Mouse (Mus musculus) limb, embryonic 15.5 days (tissue): Measurements from ENCODE around the gene Trmt44. TPM values are rescaled to one million over a fixed set of nuclear protein-coding genes. Genes with fewer than 3 reads are reported as not detected.

Source experiments
- ATAC-seq: fragments of 200-750 bp; cut with Nextera tagmentation; 2 replicates; pipeline ENCODE4 v1.8.0; 2017; ENCODE audit warnings: low read depth, moderate TSS enrichment; ENCODE audit not compliant: insufficient number of reproducible peaks, low FRiP score, low TSS enrichment
- H3K27ac ChIP-seq: fragments of 300-500 bp; sonication (generic); 2 replicates; pipeline ENCODE4 v1.5.1; 2015; ENCODE audit warnings: moderate library complexity, mild to moderate bottlenecking, inconsistent platforms
- H3K27me3 ChIP-seq: fragments of 300-500 bp; sonication (generic); 2 replicates; pipeline ENCODE4 v1.6.1; 2015; ENCODE audit warnings: inconsistent platforms
- H3K36me3 ChIP-seq: fragments of 300-500 bp; sonication (generic); 2 replicates; pipeline ENCODE4 v1.6.1; 2015; ENCODE audit warnings: inconsistent platforms
- H3K4me1 ChIP-seq: fragments of 300-500 bp; sonication (generic); 2 replicates; pipeline ENCODE4 v1.6.1; 2015; ENCODE audit warnings: inconsistent platforms
- H3K4me2 ChIP-seq: fragments of 300-500 bp; sonication (generic); 2 replicates; pipeline ENCODE4 v1.6.1; 2015; ENCODE audit warnings: mild to moderate bottlenecking, inconsistent platforms
- H3K4me3 ChIP-seq: fragments of 300-500 bp; sonication (generic); 2 replicates; pipeline ENCODE4 v1.5.1; 2015; ENCODE audit warnings: mild to moderate bottlenecking, inconsistent platforms
- H3K9ac ChIP-seq: fragments of 300-500 bp; sonication (generic); 2 replicates; pipeline ENCODE4 v1.6.1; 2015; ENCODE audit warnings: inconsistent platforms
- H3K9me3 ChIP-seq: fragments of 300-500 bp; sonication (generic); 2 replicates; pipeline ENCODE4 v1.6.1; 2016; ENCODE audit warnings: inconsistent platforms
- WGBS: fragments of 180-500 bp; shearing (Covaris S2); methylation state at CpG from one replicate; pipeline ENCODE4 v1.1.7; 2015; 5-methylcytosine and 5-hydroxymethylcytosine counted together
- polyA plus RNA-seq: library from polyadenylated mRNA; unstranded; fragments of >200 nt; fragmentation: Nextera tagmentation; extraction: Ambion mirVana; gene quantifications from 2 replicates; pipeline ENCODE4 v1.2.1, GENCODE M21; 2015

Trmt44 gene
- polyA plus RNA-seq, 1 experiment from 2014 or later: 9.1 TPM

DNA sequence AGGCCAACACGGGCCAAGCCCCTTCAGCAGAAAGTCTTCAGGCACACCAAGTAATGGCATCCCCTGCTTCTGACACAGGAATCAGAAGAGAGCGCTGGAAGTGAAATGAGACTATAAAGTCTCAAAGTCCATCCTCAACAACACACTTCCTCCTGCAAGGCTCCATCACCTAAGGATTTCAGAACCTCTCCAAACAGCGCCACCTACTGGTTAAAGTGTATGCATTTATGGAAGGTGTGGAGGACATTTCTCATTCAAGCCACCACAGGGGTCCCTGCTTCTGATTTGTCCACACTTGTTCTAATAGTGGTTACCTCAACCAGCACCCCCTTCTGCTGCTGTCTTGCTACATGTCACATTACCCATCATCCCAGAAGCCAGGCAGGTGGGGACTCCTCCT lies 38.6 kb downstream of the Trmt44 start:
- no peaks in the 10 kb centered on the region for H3K36me3 ChIP-seq
- WGBS: 62% methylated on average over 3 of the region's 3 CpGs
- no peak overlapping the region for H3K9ac ChIP-seq
- H3K27me3 ChIP-seq: peaks cover 2% of the 10 kb centered on the region; the same call in 1 of the 2 replicates
- H3K4me3 ChIP-seq: no peak overlapping the region
- H3K4me2 ChIP-seq: no peak overlapping the region
- peaks cover 6% of the 10 kb centered on the region; the same call in 1 of the 2 replicates for H3K4me1 ChIP-seq
- no peak overlapping the region for H3K27ac ChIP-seq
- no peaks in the 10 kb centered on the region for H3K9me3 ChIP-seq
- ATAC-seq: no peak

DNA sequence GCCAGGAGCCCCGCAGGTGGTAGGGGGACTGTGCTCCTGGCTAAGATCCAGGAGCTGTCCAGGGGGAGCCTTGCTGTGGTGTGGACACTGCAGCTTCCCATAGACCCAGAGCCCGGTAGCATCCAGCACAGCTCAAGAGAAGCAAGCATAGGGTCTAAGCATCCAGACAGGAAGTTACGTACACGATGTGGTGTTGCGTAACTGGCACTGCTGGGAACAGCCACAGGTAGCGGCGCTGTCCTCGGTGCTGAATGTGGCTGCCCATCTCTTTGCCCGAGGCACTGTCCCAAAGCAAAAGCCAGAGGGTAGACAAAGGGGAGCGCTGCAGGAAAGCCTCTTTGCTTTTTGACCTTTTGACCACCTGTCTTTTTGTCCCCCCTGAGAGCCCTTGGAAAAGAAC lies 43.3 kb downstream of the Trmt44 start:
- ATAC-seq: no peak
- no peaks in the 10 kb centered on the region for H3K36me3 ChIP-seq
- no peaks in the 10 kb centered on the region for H3K4me1 ChIP-seq
- no peaks in the 10 kb centered on the region for H3K9me3 ChIP-seq
- no peak overlapping the region for H3K9ac ChIP-seq
- no peak overlapping the region for H3K27ac ChIP-seq
- H3K4me2 ChIP-seq: no peak overlapping the region
- WGBS: 11% methylated on average over 10 of the region's 10 CpGs
- peaks cover 2% of the 10 kb centered on the region for H3K27me3 ChIP-seq
- H3K4me3 ChIP-seq: no peak overlapping the region

GRCm38 (mm10) chr5:35530442-35530841 lies 44.4 kb downstream of the Trmt44 start:
- Histone ChIP-seq H3K9ac (no peak overlapping the region), H3K9me3 (no peaks in the 10 kb centered on the region), H3K4me2 (no peak overlapping the region), H3K36me3 (no peaks in the 10 kb centered on the region), H3K27me3 (peaks cover 12% of the 10 kb centered on the region), H3K27ac (no peak overlapping the region), H3K4me1 (peaks cover 9% of the 10 kb centered on the region), H3K4me3 (no peak overlapping the region)
- WGBS: 22% methylated on average over 4 of the region's 4 CpGs
- no peak for ATAC-seq

DNA sequence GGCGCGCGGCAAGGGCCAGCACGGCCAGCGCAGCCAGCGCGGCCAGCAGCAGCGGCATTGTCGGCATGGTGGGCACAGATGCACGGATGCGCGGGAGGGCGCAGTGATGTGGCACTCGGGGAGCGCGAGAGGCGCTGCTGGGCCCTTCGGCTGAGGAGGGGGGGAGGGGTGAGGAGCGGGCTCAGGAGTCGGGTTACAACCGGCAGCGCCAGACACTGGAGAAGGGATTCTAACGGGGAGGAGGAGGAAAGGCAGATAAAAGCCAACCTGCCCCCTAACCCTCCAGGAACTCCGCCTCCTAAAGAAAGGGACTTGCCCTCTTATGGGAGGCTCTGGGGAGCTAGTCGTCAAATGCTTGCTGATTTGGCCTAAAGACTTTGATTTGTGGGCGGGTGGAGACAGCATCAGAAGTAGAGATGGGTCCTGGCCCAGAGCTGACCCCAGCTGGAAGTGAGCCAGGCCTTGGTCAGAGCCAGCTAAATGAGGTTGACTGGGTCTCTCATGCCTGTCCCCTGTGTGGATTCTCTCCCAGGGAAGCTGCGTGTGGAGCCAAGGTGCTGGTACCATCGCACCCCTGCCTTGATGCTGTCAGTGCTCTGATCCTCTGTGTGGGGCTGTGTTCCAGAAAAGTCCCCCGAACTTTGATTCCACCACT lies 49.3 kb downstream of the Trmt44 start, which contains the start of gene Cpz:
Cpz (minus strand) TSS at position 230 of the 655 bp plus-strand sequence.
- peaks cover 39% of the 10 kb centered on the region for H3K27me3 ChIP-seq
- peak; percentile 58; the same call in 1 of the 2 replicates for ATAC-seq
- peak within 1 kb of the TSS; percentile 38 for H3K4me3 ChIP-seq
- peaks cover 21% of the 10 kb centered on the region for H3K4me1 ChIP-seq
- H3K36me3 ChIP-seq: no peaks in the 10 kb centered on the region
- WGBS: 2% methylated on average over 29 of the region's 29 CpGs
- peak within 1 kb of the TSS; percentile 69 for H3K4me2 ChIP-seq
- no peaks in the 10 kb centered on the region for H3K9me3 ChIP-seq
- peak within 1 kb of the TSS; percentile 11; the same call in 1 of the 2 replicates for H3K27ac ChIP-seq
- 0 out of 2 replicates have a peak within 1 kb of the TSS, but pooled peaks have one; percentile 31 for H3K9ac ChIP-seq

- Histone ChIP-seq H3K4me1 (peaks cover 21% of the 10 kb centered on the region), H3K36me3 (no peaks in the 10 kb centered on the region), H3K9me3 (no peaks in the 10 kb centered on the region), H3K4me2 (0 out of 2 replicates have a peak overlapping the region, but pooled peaks have one; percentile 12), H3K27ac (no peak overlapping the region), H3K27me3 (peaks cover 47% of the 10 kb centered on the region), H3K9ac (no peak overlapping the region), H3K4me3 (peak overlapping the region; percentile 38)
- no peak for ATAC-seq
- 60% methylated on average over 2 of the region's 2 CpGs for WGBS
Measured at GRCm38 (mm10) chr5:35524381-35524780, 50.5 kb downstream of the Trmt44 start.

DNA sequence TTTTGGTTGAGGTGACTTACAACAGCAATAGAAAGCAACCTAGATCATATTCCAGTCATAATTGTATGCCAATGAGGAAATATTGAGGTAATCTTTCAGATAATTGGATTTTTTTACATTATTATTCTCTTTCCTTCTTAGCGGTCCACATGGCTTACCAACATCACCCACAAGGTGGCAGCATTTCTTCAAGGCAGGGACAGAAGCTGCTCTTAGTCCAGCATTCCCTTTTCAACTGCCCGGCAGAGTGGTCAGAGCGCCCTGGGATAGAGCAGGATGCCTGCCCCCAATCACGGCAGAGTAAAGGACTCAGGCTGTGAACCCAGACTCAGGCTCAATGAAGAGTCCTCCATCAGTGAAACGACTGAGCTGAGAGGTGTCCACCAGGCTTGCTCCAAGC lies 51.1 kb downstream of the Trmt44 start:
- ATAC-seq: no peak
- 0% methylated on average over 5 of the region's 5 CpGs for WGBS
- H3K36me3 ChIP-seq: no peaks in the 10 kb centered on the region
- H3K27ac ChIP-seq: no peak overlapping the region
- no peak overlapping the region for H3K4me3 ChIP-seq
- H3K4me2 ChIP-seq: no peak overlapping the region
- no peaks in the 10 kb centered on the region for H3K9me3 ChIP-seq
- no peak overlapping the region for H3K9ac ChIP-seq
- peaks cover 47% of the 10 kb centered on the region for H3K27me3 ChIP-seq
- peaks cover 21% of the 10 kb centered on the region for H3K4me1 ChIP-seq

DNA sequence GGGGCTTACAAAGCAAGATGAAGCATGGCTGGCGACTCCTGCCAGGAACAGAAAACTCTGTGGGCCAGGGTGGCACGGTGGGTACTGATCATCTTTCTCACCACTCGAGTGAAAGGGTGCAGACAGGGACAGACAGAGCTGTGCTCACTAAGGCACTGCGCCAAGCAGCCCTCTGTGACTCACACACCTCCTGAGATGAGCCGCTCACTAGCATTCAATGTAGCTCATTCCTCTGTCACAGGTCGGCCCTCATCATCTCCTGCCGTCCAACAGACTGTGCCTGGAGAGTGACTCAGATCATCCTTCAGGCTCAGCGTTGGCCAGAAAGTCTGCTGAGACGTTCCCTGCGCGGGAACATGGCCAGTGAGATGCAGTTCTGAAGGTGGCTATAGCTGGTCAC lies 58.1 kb downstream of the Trmt44 start:
- Histone ChIP-seq H3K9me3 (no peaks in the 10 kb centered on the region), H3K27me3 (peaks cover 19% of the 10 kb centered on the region)
- ATAC-seq: no peak

DNA sequence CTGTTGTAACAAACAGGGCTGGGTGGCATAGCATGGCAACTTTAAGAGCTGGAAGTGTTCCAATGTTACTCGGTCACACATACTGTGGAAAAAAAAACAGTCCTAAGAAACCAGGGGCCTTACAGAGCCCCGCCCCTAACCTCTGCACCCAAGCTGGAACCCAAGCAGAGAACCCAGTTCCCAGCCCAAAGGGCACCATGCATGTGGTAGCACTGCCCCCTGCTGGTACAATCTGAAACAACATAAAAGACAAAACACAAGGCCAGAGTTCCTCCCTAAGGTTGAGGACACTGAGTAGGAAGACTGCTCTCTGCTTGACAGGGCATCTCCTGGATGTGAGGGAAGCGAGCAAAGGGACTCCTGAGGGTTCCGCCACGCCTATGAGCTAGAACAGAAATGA lies 64.3 kb downstream of the Trmt44 start:
- Histone ChIP-seq H3K27ac (no peak overlapping the region), H3K36me3 (no peaks in the 10 kb centered on the region), H3K9ac (no peak overlapping the region), H3K4me3 (no peak overlapping the region), H3K9me3 (no peaks in the 10 kb centered on the region), H3K27me3 (peaks cover 5% of the 10 kb centered on the region; the same call in 1 of the 2 replicates), H3K4me1 (no peaks in the 10 kb centered on the region), H3K4me2 (no peak overlapping the region)
- WGBS: 20% methylated on average over 5 of the region's 5 CpGs
- no peak for ATAC-seq

More for the DNA sequence above, 58.1 kb downstream of the Trmt44 start:
- Histone ChIP-seq H3K9ac (no peak overlapping the region), H3K4me1 (no peaks in the 10 kb centered on the region), H3K27ac (no peak overlapping the region), H3K4me3 (no peak overlapping the region), H3K36me3 (no peaks in the 10 kb centered on the region), H3K4me2 (no peak overlapping the region)
- WGBS: 78% methylated on average over 11 of the region's 11 CpGs

Other genes starting within 250 kb of the Trmt44 start
- gene Hmx1, start 186.0 kb downstream of the Trmt44 start, polyA plus RNA-seq: not detected in 2 replicates
- 12.1 and 16.4 TPM in 2 replicates for gene Cpz, start 49.4 kb downstream of the Trmt44 start, polyA plus RNA-seq
- 11.6 and 12.4 TPM in 2 replicates for gene Acox3, start 8.0 kb upstream of the Trmt44 start, polyA plus RNA-seq
- gene Htra3, start 104.7 kb upstream of the Trmt44 start, polyA plus RNA-seq: 72.3 and 92.9 TPM in 2 replicates
- 6.6 and 7.3 TPM in 2 replicates for gene Sh3tc1, start 164.9 kb upstream of the Trmt44 start, polyA plus RNA-seq
- 2.7 and 5.7 TPM in 2 replicates for gene Ablim2, start 182.8 kb upstream of the Trmt44 start, polyA plus RNA-seq